In the genomic region with DNA sequence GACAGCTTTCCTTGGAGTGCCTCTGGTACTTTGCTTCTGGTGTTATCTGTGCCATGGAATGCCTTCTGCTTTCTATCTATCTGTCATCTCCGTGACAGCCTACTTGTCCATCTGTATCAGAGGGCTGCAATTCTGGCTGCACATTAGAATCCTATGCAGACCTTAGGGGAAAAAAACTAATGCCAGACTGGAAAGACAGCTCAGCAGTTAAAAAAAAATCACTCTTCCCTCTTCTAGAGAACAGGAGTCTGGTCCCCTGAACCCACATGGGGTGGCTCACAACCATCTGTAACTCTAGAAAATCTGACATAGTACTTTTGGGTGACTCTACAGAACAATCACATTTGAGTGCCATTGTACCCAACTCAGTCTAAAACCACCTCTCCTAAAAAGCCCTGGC, we compare ENCODE assay signal across 13 mouse cellular contexts.
"Had no signal": no experiment of that assay in that cellular context is flagged by ENCODE, and none has a peak within 500 bp of the region (broad histone marks: within the 10 kb centered on the region; RNA-seq: fewer than 3 reads in every experiment).

No protein-coding gene starts in this region.

- H3K4me3 ChIP-seq: limb, embryonic 10.5 days; liver, embryonic 15.5 days; midbrain, embryonic 13.5 days had no signal

- H3K27me3 ChIP-seq: liver, embryonic 15.5 days; midbrain, embryonic 13.5 days had no signal

- H3K9ac ChIP-seq: liver, embryonic 15.5 days; midbrain, embryonic 13.5 days had no signal

- H3K9me3 ChIP-seq: limb, embryonic 10.5 days; liver, embryonic 15.5 days; midbrain, embryonic 13.5 days had no signal

- ATAC-seq: intestine, postnatal 0 days; lung, postnatal 0 days; midbrain, embryonic 13.5 days had no signal

- H3K4me2 ChIP-seq: liver, embryonic 11.5 days; liver, embryonic 15.5 days; midbrain, embryonic 13.5 days had no signal

- H3K27ac ChIP-seq: kidney, postnatal 0 days; limb, embryonic 10.5 days; liver, embryonic 15.5 days; midbrain, embryonic 13.5 days had no signal

- H3K4me1 ChIP-seq: liver, embryonic 15.5 days had no signal

- DNase-seq: kidney, adult 8-10 months; kidney, postnatal 36 days; lung, adult 2 months; lung, postnatal 36 days; right cerebral cortex, postnatal 25 days; thymus, postnatal 36 days had no signal

- H3K36me3 ChIP-seq: limb, embryonic 10.5 days; liver, embryonic 15.5 days; midbrain, embryonic 13.5 days had no signal
